Mouse (Mus musculus): Measurements from ENCODE around the gene Carm1.
"Not testable (repeated sequence)": the region's sequence is repeated elsewhere in the genome, so short reads cannot be mapped to it uniquely, and the experiment has no call there.

Carm1 gene

GRCm38 (mm10) chr9:21575253-21575652, 28.6 kb downstream of the Carm1 start:
- in situ Hi-C loops (cut with MboI, MseI), result no loop called here

DNA sequence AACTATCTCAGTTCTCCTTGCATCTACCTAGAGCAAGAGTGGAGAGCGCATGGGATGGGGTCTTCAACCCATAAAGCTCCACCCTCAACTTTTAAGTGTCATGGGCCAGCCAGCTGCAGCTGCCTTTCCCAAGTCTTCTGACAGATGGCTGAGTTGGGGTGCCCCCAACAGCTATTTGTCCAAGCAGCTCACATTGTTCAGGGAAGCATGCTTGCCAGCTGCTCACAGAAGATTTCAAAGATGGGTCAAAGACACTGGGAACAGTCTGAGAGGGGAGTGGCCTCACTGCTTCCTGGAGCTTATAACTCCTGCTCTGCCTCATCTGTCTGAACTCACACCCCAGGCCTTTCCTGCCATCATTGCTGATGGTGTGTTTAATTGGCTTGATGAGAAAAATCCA, 29.6 kb downstream of the Carm1 start:
- in situ Hi-C loops (cut with MboI, MseI), result no loop called here

- in situ Hi-C loops (cut with MboI, MseI), result no loop called here
These were observed 31.5 kb downstream of the Carm1 start for GRCm38 (mm10) chr9:21578226-21578625.

GRCm38 (mm10) chr9:21585401-21585800, 38.7 kb downstream of the Carm1 start:
- in situ Hi-C loops (cut with MboI, MseI), result no loop called here

GRCm38 (mm10) chr9:21587678-21588349, 41.1 kb downstream of the Carm1 start:
- in situ Hi-C loops (cut with MboI, MseI), result no loop called here

DNA sequence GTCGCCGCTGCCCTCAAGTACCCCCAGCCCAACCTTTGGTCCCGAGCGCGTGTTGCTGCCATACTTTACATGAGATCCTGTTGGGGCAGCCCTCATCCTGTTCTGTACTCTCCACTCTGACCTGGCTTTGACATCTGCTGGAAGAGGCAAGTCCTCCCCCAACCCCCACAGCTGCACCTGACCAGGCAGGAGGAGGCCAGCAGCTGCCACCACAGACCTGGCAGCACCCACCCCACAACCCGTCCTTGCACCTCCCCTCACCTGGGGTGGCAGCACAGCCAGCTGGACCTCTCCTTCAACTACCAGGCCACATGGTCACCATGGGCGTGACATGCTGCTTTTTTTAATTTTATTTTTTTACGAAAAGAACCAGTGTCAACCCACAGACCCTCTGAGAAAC, 41.7 kb downstream of the Carm1 start:
- in situ Hi-C loops (cut with MboI, MseI), result no loop called here

GRCm38 (mm10) chr9:21589538-21589937, 42.8 kb downstream of the Carm1 start:
- in situ Hi-C loops (cut with MboI, MseI), result no loop called here

DNA sequence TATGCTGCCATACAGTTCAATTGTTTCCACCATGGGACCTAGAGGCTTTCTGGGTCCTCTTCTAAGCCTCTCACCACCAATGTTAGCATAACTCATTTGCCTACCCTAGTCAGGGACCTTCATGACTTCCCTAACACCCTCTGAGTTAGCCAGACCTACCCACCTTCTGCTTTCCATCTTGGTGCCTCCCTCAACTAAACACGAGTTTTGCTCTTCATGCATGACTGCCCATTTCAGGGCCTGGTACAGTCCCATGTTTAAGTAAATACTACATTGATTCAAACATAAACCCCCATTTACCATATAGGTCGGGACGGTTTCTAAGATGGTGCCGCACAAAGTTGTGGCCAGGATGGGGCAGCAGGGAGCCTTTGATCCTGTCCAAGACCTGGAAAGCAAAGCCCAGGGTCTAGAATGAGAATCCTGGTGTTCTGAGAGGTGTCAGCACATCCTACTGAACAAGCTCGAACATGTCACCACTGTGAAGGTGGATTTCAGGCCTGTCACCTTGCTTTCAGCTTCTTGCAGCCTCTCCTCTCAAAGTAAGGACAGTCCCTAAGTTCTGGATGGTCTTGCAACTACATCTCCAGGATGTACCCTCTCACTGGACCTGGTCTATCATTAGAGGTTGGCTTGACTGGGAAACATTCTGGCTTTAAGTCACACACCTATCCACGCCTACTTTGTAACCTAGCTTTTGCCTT, 44.6 kb downstream of the Carm1 start:
- in situ Hi-C loops (cut with MboI, MseI), result no loop called here

GRCm38 (mm10) chr9:21591831-21592702, 45.4 kb downstream of the Carm1 start:
- in situ Hi-C loops (cut with MboI, MseI), result no loop called here

DNA sequence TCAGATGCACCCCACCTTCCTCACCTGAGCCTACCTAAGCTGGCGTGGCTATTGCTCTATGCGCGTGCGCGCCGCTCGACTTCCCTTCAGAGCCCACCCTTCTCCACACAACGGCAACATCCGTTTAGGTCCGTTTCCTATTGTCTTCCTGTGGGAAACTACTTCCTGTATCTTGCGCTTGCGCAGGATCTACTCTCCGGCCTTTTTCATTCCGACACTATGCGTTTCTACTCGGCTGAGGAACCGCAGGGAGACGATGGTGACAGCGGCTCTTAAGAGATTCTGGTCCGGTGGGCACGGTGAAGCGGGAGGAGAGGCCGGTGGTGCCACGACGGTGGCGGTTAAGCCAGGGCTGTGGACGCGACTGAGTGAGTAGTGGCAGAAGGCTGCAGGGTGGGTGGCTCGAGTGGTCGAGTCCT, 46.0 kb downstream of the Carm1 start, which contains the start of the genes Timm29 and Yipf2:
Gene Timm29 (plus strand): TSS at position 20 of the 419 bp plus-strand sequence.
Gene Yipf2 (minus strand): TSS at position 126 of the 419 bp plus-strand sequence.
- in situ Hi-C loops (cut with MboI, MseI), result no loop called here

GRCm38 (mm10) chr9:21593122-21593721, 46.5 kb downstream of the Carm1 start:
- in situ Hi-C loops (cut with MboI, MseI), result no loop called here

- in situ Hi-C loops (cut with MboI, MseI), result not testable (repeated sequence)
These were observed 47.7 kb downstream of the Carm1 start for GRCm38 (mm10) chr9:21594350-21594749.

- in situ Hi-C loops (cut with MboI, MseI), result no loop called here
These were observed 48.1 kb downstream of the Carm1 start for GRCm38 (mm10) chr9:21594838-21595237.

GRCm38 (mm10) chr9:21598198-21598597, 51.5 kb downstream of the Carm1 start:
- in situ Hi-C loops (cut with MboI, MseI), result no loop called here

DNA sequence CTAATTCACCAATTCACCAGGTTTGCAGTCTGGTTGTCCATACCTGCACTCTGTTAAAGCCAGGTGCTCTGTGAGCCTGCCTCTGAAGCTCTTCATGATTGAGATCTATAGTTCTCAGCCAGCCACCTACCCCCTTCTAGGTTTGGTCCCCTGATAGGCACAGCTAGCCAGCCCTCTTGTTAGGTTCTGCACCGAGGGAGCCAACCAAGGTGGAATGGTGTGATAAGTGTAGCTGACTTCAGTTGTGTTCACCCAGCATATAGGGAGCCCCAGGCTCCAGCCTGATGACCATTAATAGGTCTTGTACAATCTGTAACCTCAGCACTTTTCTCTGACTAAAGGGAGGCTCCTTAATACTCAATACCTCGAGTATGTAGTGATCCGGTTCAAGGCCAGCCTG, 53.5 kb downstream of the Carm1 start:
- in situ Hi-C loops (cut with MboI, MseI), result no loop called here

DNA sequence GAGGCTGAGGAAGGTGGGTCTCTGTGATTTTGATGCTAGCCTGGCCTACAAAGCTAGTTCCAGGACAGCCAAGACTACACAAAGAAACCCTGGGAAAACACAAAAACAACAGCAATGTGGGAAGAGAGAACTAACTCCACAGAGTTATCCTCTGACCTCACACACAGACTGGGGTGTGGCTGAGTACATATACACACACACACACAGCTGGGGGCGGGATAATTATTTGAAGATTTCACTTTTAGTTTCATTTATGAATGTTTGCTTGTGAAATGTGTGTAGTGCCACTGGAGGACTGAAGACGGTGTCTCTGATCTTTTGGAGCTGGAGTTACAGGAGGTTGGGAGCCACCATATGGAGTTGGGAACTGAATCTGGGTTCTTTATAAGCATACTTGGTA, 54.4 kb downstream of the Carm1 start:
- in situ Hi-C loops (cut with MboI, MseI), result no loop called here

GRCm38 (mm10) chr9:21601722-21602399, 55.2 kb downstream of the Carm1 start:
- in situ Hi-C loops (cut with MboI, MseI), result no loop called here

GRCm38 (mm10) chr9:21604119-21604518, 57.4 kb downstream of the Carm1 start:
- in situ Hi-C loops (cut with MboI, MseI), result no loop called here

- in situ Hi-C loops (cut with MboI, MseI), result no loop called here
These were observed 59.2 kb downstream of the Carm1 start for GRCm38 (mm10) chr9:21605865-21606264.

GRCm38 (mm10) chr9:21606648-21607047, 60.0 kb downstream of the Carm1 start:
- in situ Hi-C loops (cut with MboI, MseI), result no loop called here

DNA sequence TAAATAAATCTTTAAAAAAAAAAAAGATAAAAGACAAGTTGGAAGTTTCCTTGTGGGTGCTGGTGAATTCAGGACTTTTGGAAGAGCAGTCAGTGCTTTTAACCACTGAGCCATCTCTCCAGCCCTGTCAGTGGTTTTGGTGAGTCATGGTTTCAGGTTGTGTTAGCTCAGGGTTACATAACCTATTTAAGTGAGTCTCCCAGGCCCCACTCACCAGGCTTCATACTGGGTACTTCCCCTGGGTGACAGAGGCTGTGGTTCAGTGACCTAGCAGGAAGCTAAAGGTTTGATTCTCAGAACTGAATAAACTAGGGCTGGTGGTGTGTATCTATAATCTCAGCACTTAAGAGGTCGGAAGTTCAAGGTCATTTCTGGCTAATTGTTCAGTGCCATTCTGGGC, 63.2 kb downstream of the Carm1 start:
- in situ Hi-C loops (cut with MboI, MseI), result no loop called here
